Mouse (Mus musculus) G1E (cell line): ENCODE measurements around the gene Avil. TPM values are rescaled to one million over a fixed set of nuclear protein-coding genes. Genes with fewer than 3 reads are reported as not detected.
"Not testable (repeated sequence)": the region's sequence is repeated elsewhere in the genome, so short reads cannot be mapped to it uniquely, and the experiment has no call there.

Experiments
- ATAC-seq: 2 replicates; pipeline ENCODE4 v1.8.0; 2016; ENCODE audit warnings: mild to moderate bottlenecking; ENCODE audit not compliant: insufficient number of reproducible peaks, poor library complexity, low FRiP score, severe bottlenecking; ENCODE audit errors: extremely low read depth
- DNase-seq: peaks from one replicate; pipeline ENCODE4 v3.0.0; 2012; ENCODE audit warnings: low spot score
- H3K27me3 ChIP-seq: 2 replicates; pipeline ENCODE4 v1.6.1; 2012; ENCODE audit warnings: mild to moderate bottlenecking, low read length, inconsistent platforms; ENCODE audit not compliant: insufficient read depth
- H3K36me3 ChIP-seq: replicated peaks from 2 replicates; pipeline ENCODE3; 2012; ENCODE audit warnings: mild to moderate bottlenecking, inconsistent platforms
- H3K4me1 ChIP-seq: 2 replicates; pipeline ENCODE4 v1.6.1; 2012; ENCODE audit warnings: low read depth, low read length, inconsistent platforms, mixed read lengths; ENCODE audit not compliant: insufficient read depth
- H3K4me3 ChIP-seq: 2 replicates; pipeline ENCODE4 v1.5.1; 2012; ENCODE audit warnings: low read depth, mild to moderate bottlenecking, inconsistent platforms, low read length, moderate library complexity, mixed read lengths
- H3K9me3 ChIP-seq: replicated peaks from 2 replicates; pipeline ENCODE4 v1.6.1; 2012; ENCODE audit warnings: inconsistent platforms
- CTCF ChIP-seq: IDR thresholded peaks from 2 replicates; pipeline ENCODE4 v1.5.1; 2012; ENCODE audit warnings: low read depth, low read length, inconsistent platforms, mixed read lengths
- GATA1 ChIP-seq: IDR thresholded peaks from 2 replicates; pipeline ENCODE4 v1.6.1; 2012; ENCODE audit warnings: borderline replicate concordance, low read length, inconsistent platforms, mixed read lengths
- GATA2 ChIP-seq: IDR thresholded peaks from 2 replicates; pipeline ENCODE4 v1.6.1; 2012; ENCODE audit warnings: low read depth, low read length, inconsistent platforms, borderline replicate concordance
- POLR2AphosphoS5 ChIP-seq: IDR thresholded peaks from 2 replicates; pipeline ENCODE4 v1.6.1; 2012; ENCODE audit warnings: low read depth, low read length, inconsistent platforms; ENCODE audit not compliant: insufficient replicate concordance
- TAL1 ChIP-seq: conservative IDR thresholded peaks from 2 replicates; pipeline ENCODE4 v1.6.1; 2012; ENCODE audit warnings: low read depth, low read length, inconsistent platforms, mixed read lengths
- polyA plus RNA-seq: library from polyadenylated mRNA; stranded (reverse); fragments of >175 nt; gene quantifications from 2 replicates; pipeline ENCODE4 v1.2.3, GENCODE M21; 2012
- total RNA-seq, 2 experiments: library from RNA; stranded (forward) in 1 of 2; stranded (reverse) in 1 of 2; fragments of 200-1000 nt in 1 of 2; fragments of >200 nt in 1 of 2; fragmentation: Nextera tagmentation in 1 of 2; gene quantifications; 2 replicates each; pipeline ENCODE4 v1.2.3; 2014 to 2017

Gene Avil
- total and polyA plus RNA-seq, 3 experiments = 0.05 TPM; not detected in 2

DNA sequence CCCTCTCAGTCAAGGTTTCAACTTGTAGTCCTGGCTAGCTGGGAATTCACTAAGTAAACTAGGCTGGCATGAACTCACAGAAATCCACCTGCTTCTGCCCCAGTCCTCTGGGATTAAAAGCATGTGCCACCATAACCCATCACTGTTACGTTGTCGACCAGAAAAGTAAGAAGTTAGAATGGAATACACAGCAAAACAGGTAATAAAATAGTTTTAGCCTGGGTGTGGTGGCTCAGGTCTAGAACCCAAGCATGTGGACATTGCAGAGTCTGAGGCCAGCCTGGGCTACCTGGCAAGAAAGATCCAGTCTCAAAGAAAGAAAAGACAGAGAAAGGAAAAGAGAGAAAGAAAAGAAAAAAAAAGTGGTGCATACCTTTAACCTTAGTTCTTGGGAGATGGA is 61.0 kb downstream of the Avil start:
- H3K4me1 ChIP-seq = peaks cover 55% of the 10 kb centered on the region
- peaks cover 47% of the 10 kb centered on the region for H3K27me3 ChIP-seq
- TF ChIP-seq POLR2AphosphoS5 (no peak), CTCF (no peak), TAL1 (no peak), GATA1 (no peak), GATA2 (no peak)
- no peak for DNase-seq
- no peak for ATAC-seq
- peaks cover 8% of the 10 kb centered on the region; the same call in 1 of the 2 replicates for H3K9me3 ChIP-seq
- peaks cover 28% of the 10 kb centered on the region for H3K36me3 ChIP-seq
- H3K4me3 ChIP-seq = no peak overlapping the region

DNA sequence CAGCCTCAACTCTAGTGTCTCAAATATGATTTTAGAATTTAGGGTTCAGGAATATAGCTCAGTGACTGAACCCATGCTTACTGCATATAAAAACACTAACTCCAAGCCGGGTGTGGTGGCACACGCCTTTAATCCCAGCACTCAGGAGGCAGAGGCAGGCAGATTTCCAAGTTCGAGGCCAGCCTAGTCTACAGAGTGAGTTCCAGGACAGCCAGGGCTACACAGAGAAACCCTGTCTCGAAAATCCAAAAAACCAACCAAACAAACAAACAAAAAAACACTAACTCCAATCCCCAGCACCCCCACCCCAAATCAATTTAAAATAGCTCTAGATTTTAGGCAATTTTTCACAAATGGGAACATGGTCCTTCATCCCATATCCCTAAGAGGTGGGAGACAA is 61.6 kb downstream of the Avil start:
- not testable (repeated sequence) for DNase-seq, H3K9me3 ChIP-seq, H3K4me3 ChIP-seq, ATAC-seq
- Histone ChIP-seq H3K36me3 (peaks cover 32% of the 10 kb centered on the region), H3K4me1 (peaks cover 60% of the 10 kb centered on the region), H3K27me3 (peaks cover 41% of the 10 kb centered on the region)

DNA sequence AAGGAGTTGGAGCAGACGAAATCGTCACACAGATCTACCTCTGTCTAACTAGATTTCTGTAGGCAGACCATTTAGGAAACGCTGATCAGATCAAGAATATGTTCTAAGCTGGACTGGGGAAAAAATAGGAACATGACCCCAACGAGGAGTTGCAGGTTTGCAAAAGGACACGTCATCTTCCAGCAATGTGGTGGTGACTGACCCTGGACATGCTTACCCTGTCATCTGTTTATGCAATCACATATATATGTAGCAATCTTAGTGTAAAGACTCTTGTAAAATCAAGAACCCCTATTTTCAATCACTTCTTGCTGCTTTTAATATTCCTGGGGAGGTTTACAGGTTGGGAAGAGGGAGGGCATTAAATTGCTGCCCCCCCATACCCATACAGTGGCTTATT is 62.0 kb downstream of the Avil start:
- DNase-seq = no peak
- Histone ChIP-seq H3K9me3 (peaks cover 3% of the 10 kb centered on the region; the same call in 1 of the 2 replicates), H3K27me3 (peaks cover 37% of the 10 kb centered on the region), H3K4me3 (no peak overlapping the region), H3K4me1 (peaks cover 63% of the 10 kb centered on the region), H3K36me3 (peaks cover 33% of the 10 kb centered on the region)
- no peak for ATAC-seq
- TF ChIP-seq POLR2AphosphoS5 (no peak), GATA2 (no peak), CTCF (no peak), TAL1 (no peak), GATA1 (no peak)

DNA sequence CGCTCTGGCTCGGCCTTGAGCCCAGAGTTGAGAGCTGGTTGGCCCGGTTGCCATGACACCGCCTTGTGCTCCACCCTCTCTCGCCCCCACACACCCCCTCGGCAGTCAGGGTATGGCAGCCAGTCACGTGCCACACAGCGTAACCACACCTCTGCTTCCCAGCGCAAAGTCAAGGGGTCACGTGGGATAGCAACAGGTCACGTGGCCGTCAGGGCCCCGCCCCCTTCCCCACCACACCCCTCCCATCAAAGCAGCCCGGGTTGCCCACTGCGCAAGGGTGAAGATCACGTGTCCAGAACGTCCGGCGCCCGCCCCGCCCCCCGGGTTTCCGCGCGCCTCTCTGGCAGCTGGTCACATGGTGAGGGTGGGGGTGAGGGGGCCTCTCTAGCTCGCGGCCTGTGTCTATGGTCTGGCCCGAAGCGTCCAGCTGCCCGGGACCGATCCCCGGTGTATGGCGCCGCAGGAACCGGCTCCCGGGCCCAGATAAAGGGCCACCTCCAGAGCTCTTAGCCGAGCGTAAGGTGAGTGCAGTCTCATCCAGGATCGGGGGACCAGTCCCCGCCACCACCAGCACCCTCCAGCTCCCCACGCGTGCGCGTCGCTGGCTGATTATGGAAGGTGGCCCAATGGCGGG is 62.8 kb downstream of the Avil start, which contains the start of gene Cdk4:
Gene Cdk4, plus strand, starts transcription at position 296 of the 634 bp plus-strand sequence.
- Histone ChIP-seq H3K4me1 (peaks cover 67% of the 10 kb centered on the region), H3K36me3 (peaks cover 42% of the 10 kb centered on the region), H3K9me3 (0 out of 2 replicates have a peak, but pooled peaks cover 2% of the 10 kb centered on the region), H3K27me3 (peaks cover 32% of the 10 kb centered on the region), H3K4me3 (peak within 1 kb of the TSS; percentile 85)
- TF ChIP-seq TAL1 (no peak), GATA1 (no peak), GATA2 (no peak), POLR2AphosphoS5 (no peak), CTCF (no peak)
- DNase-seq (peak; percentile 97), ATAC-seq (peak; percentile 85)

DNA sequence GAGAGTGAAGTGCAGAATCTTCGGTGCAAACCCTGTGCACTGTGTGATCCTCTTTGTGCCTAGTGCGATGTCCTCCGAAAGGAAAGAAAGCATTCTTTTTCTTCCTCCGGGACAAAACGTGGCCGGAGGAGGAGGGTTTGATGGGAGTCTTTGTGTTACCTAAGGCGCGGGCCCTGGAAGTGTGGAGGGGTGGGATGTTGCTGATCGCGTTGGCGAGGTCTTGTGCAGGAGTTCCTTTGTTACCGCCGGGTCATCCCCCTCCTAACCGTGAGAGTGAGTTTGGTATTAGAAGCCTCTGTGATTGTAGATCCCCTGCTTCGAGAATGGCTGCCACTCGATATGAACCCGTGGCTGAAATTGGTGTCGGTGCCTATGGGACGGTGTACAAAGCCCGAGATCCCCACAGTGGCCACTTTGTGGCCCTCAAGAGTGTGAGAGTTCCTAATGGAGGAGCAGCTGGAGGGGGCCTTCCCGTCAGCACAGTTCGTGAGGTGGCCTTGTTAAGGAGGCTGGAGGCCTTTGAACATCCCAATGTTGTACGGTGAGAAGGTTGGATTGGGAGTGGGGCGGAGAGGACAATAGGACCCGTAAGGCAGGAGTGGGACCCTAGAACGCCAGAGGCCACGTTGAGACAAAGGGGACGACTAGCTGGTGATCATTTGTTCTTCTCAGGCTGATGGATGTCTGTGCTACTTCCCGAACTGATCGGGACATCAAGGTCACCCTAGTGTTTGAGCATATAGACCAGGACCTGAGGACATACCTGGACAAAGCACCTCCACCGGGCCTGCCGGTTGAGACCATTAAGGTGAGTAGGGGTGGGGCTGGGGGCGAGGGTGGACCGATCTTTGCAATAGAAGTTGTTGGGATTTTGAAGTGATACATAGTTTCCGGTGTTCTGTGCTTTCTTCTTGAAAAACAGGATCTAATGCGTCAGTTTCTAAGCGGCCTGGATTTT is 63.7 kb downstream of the Avil start:
- 0 out of 2 replicates have a peak, but pooled peaks cover 2% of the 10 kb centered on the region for H3K9me3 ChIP-seq
- DNase-seq = no peak
- peaks cover 49% of the 10 kb centered on the region for H3K36me3 ChIP-seq
- peaks cover 68% of the 10 kb centered on the region for H3K4me1 ChIP-seq
- peak overlapping the region; percentile 85 for H3K4me3 ChIP-seq
- ATAC-seq = no peak
- peaks cover 24% of the 10 kb centered on the region for H3K27me3 ChIP-seq
- TF ChIP-seq GATA2 (no peak), CTCF (no peak), GATA1 (no peak), POLR2AphosphoS5 (no peak), TAL1 (no peak)

DNA sequence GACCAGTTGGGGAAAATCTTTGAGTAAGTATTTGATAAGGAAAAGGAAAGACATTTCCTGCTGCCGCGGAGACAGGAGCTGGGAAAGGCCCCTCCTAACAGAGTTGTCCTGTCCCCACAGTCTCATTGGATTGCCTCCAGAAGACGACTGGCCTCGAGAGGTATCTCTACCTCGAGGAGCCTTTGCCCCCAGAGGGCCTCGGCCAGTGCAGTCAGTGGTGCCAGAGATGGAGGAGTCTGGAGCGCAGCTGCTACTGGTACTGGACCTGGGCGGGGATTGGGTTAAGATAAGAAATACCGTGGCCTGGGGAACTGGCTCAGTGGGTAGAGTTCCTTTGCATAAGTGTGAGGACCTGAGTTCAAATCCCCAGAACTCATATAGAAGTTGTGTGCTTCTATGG is 65.5 kb downstream of the Avil start:
- Histone ChIP-seq H3K4me1 (peaks cover 66% of the 10 kb centered on the region), H3K27me3 (peaks cover 9% of the 10 kb centered on the region), H3K9me3 (0 out of 2 replicates have a peak, but pooled peaks cover 2% of the 10 kb centered on the region), H3K36me3 (peaks cover 51% of the 10 kb centered on the region), H3K4me3 (no peak overlapping the region; the same call in 1 of the 2 replicates)
- ATAC-seq (no peak), DNase-seq (no peak)
- TF ChIP-seq GATA2 (no peak), TAL1 (no peak), GATA1 (no peak), POLR2AphosphoS5 (no peak), CTCF (no peak)
